Mouse (Mus musculus): ENCODE data around the gene Riox1. TPM values are rescaled to one million over a fixed set of nuclear protein-coding genes. Genes with fewer than 3 reads are reported as not detected.
"Not testable (repeated sequence)": the region's sequence is repeated elsewhere in the genome, so short reads cannot be mapped to it uniquely, and the experiment has no call there.

The Riox1 gene
- polyA plus RNA-seq, 3 experiments from 2014 or later: 1.3 to 2.2 (median 2.0) TPM

GRCm38 (mm10) chr12:83949776-83950492, 474 bp upstream of the Riox1 start:
- ATAC-seq: peak; percentile 4

GRCm38 (mm10) chr12:83950840-83951701, 663 bp downstream of the Riox1 start:
- ATAC-seq: peak; percentile 42

GRCm38 (mm10) chr12:83951711-83952575, 1.5 kb downstream of the Riox1 start:
- no peak for ATAC-seq

- no peak for ATAC-seq
Observed at GRCm38 (mm10) chr12:83958278-83958677, 7.9 kb downstream of the Riox1 start.

GRCm38 (mm10) chr12:83965235-83965634, 14.8 kb downstream of the Riox1 start:
- no peak for ATAC-seq

GRCm38 (mm10) chr12:83972117-83972516, 21.7 kb downstream of the Riox1 start:
- ATAC-seq: peak; percentile 76

- no peak for ATAC-seq
Observed at GRCm38 (mm10) chr12:83978862-83979261, 28.5 kb downstream of the Riox1 start.

GRCm38 (mm10) chr12:83981615-83982014, 31.2 kb downstream of the Riox1 start:
- ATAC-seq: no peak

GRCm38 (mm10) chr12:83984752-83985151, 34.3 kb downstream of the Riox1 start, which contains the start of gene Heatr4:
Gene Heatr4, minus strand, starts transcription at chr12:83984852.
- no peak for ATAC-seq

- ATAC-seq: no peak
Observed at GRCm38 (mm10) chr12:83987242-83987582, 36.8 kb downstream of the Riox1 start.

GRCm38 (mm10) chr12:83987583-83988441, 37.4 kb downstream of the Riox1 start, which contains the start of gene Acot2:
Gene Acot2, plus strand, starts transcription at chr12:83987861.
- ATAC-seq: peak; percentile 95

- ATAC-seq: no peak
Observed at GRCm38 (mm10) chr12:83988483-83988882, 38.1 kb downstream of the Riox1 start.

GRCm38 (mm10) chr12:83989378-83989777, 39.0 kb downstream of the Riox1 start:
- ATAC-seq: no peak

- ATAC-seq: no peak
Observed at GRCm38 (mm10) chr12:83997221-83997620, 46.8 kb downstream of the Riox1 start.

- ATAC-seq: no peak
Observed at GRCm38 (mm10) chr12:83998341-83999107, 48.1 kb downstream of the Riox1 start.

GRCm38 (mm10) chr12:83999237-83999636, 48.8 kb downstream of the Riox1 start:
- ATAC-seq: not testable (repeated sequence)

GRCm38 (mm10) chr12:84000418-84000817, 50.0 kb downstream of the Riox1 start:
- ATAC-seq: no peak
